9 mouse cellular contexts compared by ENCODE assay signal in genomic region chr7:96983660-96984347, GRCm38 (mm10). TPM values are rescaled to one million over a fixed set of nuclear protein-coding genes. Genes with fewer than 3 reads are reported as not detected.
DNase-seq lines count a peak whose midpoint lies in the region; ATAC-seq and TF ChIP-seq lines count a peak whose summit lies in the region.
"Had no signal": no experiment of that assay in that cellular context is flagged by ENCODE, and none has a peak within 500 bp of the region (broad histone marks: within the 10 kb centered on the region; RNA-seq: fewer than 3 reads in every experiment).

No protein-coding gene starts in this region.

- H3K27me3 ChIP-seq in embryonic facial prominence, embryonic 11.5 days (ENCODE audit: control insufficient read depth, insufficient read depth, low read length) = no peaks in the 10 kb centered on the region
- no peaks in the 10 kb centered on the region for H3K27me3 ChIP-seq in embryonic facial prominence, embryonic 10.5 days (replicated peaks; ENCODE audit: low read depth, poor library complexity, severe bottlenecking)
- H3K27me3 ChIP-seq in heart, postnatal 0 days (ENCODE audit: control insufficient read depth, insufficient read depth, low read length) = no peaks in the 10 kb centered on the region
- H3K27me3 ChIP-seq in lung, embryonic 16.5 days (ENCODE audit: control insufficient read depth, insufficient read depth, low read depth, low read length) = no peaks in the 10 kb centered on the region

- no peak overlapping the region for H3K27ac ChIP-seq in embryonic facial prominence, embryonic 11.5 days (replicated peaks; ENCODE audit: low read depth, low read length)
- H3K27ac ChIP-seq in embryonic facial prominence, embryonic 10.5 days (replicated peaks) = no peak overlapping the region
- no peak overlapping the region; the same call in 1 of the 2 replicates for H3K27ac ChIP-seq in ES-E14 (ENCODE audit: insufficient read depth, low read depth, low read length, poor library complexity, severe bottlenecking)
- H3K27ac ChIP-seq in heart, postnatal 0 days (ENCODE audit: low read depth) = peak overlapping the region; percentile 68
- peak overlapping the region; percentile 68 for H3K27ac ChIP-seq in lung, embryonic 16.5 days (ENCODE audit: low read length)

- in situ Hi-C loops in ES-E14 (cut with MboI; ENCODE audit: low sequenced_read_pairs in 2 of 2, unreplicated experiment in 2 of 2) = no loop called here

- H3K4me2 ChIP-seq in embryonic facial prominence, embryonic 11.5 days (ENCODE audit: low read depth, low read length) = no peak overlapping the region
- H3K4me2 ChIP-seq in heart, postnatal 0 days (ENCODE audit: low read depth, low read length) = no peak overlapping the region
- no peak overlapping the region for H3K4me2 ChIP-seq in lung, embryonic 16.5 days (ENCODE audit: low read depth, low read length)

- 0 out of 2 replicates have a peak, but pooled peaks have one; percentile 57 for ATAC-seq in embryonic facial prominence, embryonic 11.5 days (replicated peaks; ENCODE audit: insufficient number of reproducible peaks, low FRiP score, low TSS enrichment, low read depth)
- ATAC-seq in heart, postnatal 0 days (ENCODE audit: insufficient read depth, low read depth) = peak; percentile 36
- ATAC-seq in lung, embryonic 16.5 days (ENCODE audit: low read depth) = peak; percentile 75

- H3K4me1 ChIP-seq in embryonic facial prominence, embryonic 11.5 days (ENCODE audit: control insufficient read depth, insufficient read depth, low read length) = no peaks in the 10 kb centered on the region
- H3K4me1 ChIP-seq in embryonic facial prominence, embryonic 10.5 days = peaks cover 32% of the 10 kb centered on the region
- peaks cover 3 to 14% of the 10 kb centered on the region in 2 experiments for H3K4me1 ChIP-seq in ES-E14 (ENCODE audit: control insufficient read depth in 2 of 2, insufficient read depth in 2 of 2, low read length in 2 of 2, poor library complexity in 1 of 2)
- H3K4me1 ChIP-seq in heart, postnatal 0 days (ENCODE audit: control insufficient read depth, insufficient read depth) = peaks cover 16% of the 10 kb centered on the region
- H3K4me1 ChIP-seq in lung, embryonic 16.5 days (replicated peaks; ENCODE audit: control insufficient read depth, insufficient read depth, low read length) = peaks cover 10% of the 10 kb centered on the region

- 49% methylated on average over 7 of the region's 7 CpGs for WGBS in embryonic facial prominence, embryonic 11.5 days
- WGBS in embryonic facial prominence, embryonic 10.5 days = 50% methylated on average over 7 of the region's 7 CpGs
- WGBS in heart, postnatal 0 days = 34% methylated on average over 7 of the region's 7 CpGs
- WGBS in lung, embryonic 16.5 days = 28% methylated on average over 7 of the region's 7 CpGs

- TF ChIP-seq CTCF in heart, postnatal 0 days (IDR thresholded peaks at IDR 0.05; ENCODE audit: low read depth) = no peak

- no peak for DNase-seq in embryonic facial prominence, embryonic 11.5 days (ENCODE audit: low spot score)
- DNase-seq in embryonic facial prominence, embryonic 10.5 days (ENCODE audit: low spot score) = no peak
- DNase-seq in ES-E14 (ENCODE audit: low read depth, low spot score) = peak; percentile 27
- DNase-seq in heart, postnatal 0 days (ENCODE audit: low spot score) = peak; percentile 55
- peak; percentile 45 for DNase-seq in yolk sac, embryonic 10.5 days (ENCODE audit: low spot score)
- DNase-seq in cerebellum, adult 8-10 months = no peak
- DNase-seq in urinary bladder, adult 18-20 months (ENCODE audit: low spot score in 2 of 2) = no peak

- H3K4me3 ChIP-seq in embryonic facial prominence, embryonic 11.5 days (ENCODE audit: low read depth, low read length) = no peak overlapping the region
- H3K4me3 ChIP-seq in embryonic facial prominence, embryonic 10.5 days = no peak overlapping the region
- H3K4me3 ChIP-seq in ES-E14 (ENCODE audit: insufficient read depth in 1 of 2, low read depth in 1 of 2, low read length in 2 of 2, poor library complexity in 1 of 2, severe bottlenecking in 1 of 2) = no peak overlapping the region
- no peak overlapping the region for H3K4me3 ChIP-seq in heart, postnatal 0 days (ENCODE audit: low read depth, low read length)
- no peak overlapping the region for H3K4me3 ChIP-seq in lung, embryonic 16.5 days (ENCODE audit: low read length)
- H3K4me3 ChIP-seq: erythroblast, embryonic 14.5 days had no signal

- H3K9ac ChIP-seq in embryonic facial prominence, embryonic 11.5 days (replicated peaks; ENCODE audit: low read length) = no peak overlapping the region
- no peak overlapping the region for H3K9ac ChIP-seq in ES-E14 (ENCODE audit: insufficient read depth, low read depth, low read length, poor library complexity, severe bottlenecking)
- H3K9ac ChIP-seq in heart, postnatal 0 days (replicated peaks; ENCODE audit: low read depth, low read length) = no peak overlapping the region
- no peak overlapping the region for H3K9ac ChIP-seq in lung, embryonic 16.5 days (ENCODE audit: low read length)

- TF ChIP-seq EP300 in heart, postnatal 0 days (IDR thresholded peaks at IDR 0.05; ENCODE audit: low read depth) = no peak

- H3K9me3 ChIP-seq in embryonic facial prominence, embryonic 11.5 days (replicated peaks; ENCODE audit: control insufficient read depth, low read length) = no peaks in the 10 kb centered on the region
- no peaks in the 10 kb centered on the region for H3K9me3 ChIP-seq in embryonic facial prominence, embryonic 10.5 days
- no peaks in the 10 kb centered on the region for H3K9me3 ChIP-seq in ES-E14 (ENCODE audit: control insufficient read depth, insufficient read depth, low read depth, low read length)
- no peaks in the 10 kb centered on the region for H3K9me3 ChIP-seq in heart, postnatal 0 days (replicated peaks; ENCODE audit: control insufficient read depth, low read length)
- H3K9me3 ChIP-seq in lung, embryonic 16.5 days (ENCODE audit: control insufficient read depth, low read length) = no peaks in the 10 kb centered on the region

- no peaks in the 10 kb centered on the region for H3K36me3 ChIP-seq in embryonic facial prominence, embryonic 11.5 days (replicated peaks; ENCODE audit: control insufficient read depth, insufficient read depth, low read depth, low read length)
- H3K36me3 ChIP-seq in embryonic facial prominence, embryonic 10.5 days (replicated peaks) = 0 out of 2 replicates have a peak, but pooled peaks cover under 1% of the 10 kb centered on the region
- 0 out of 2 replicates have a peak, but pooled peaks cover 2% of the 10 kb centered on the region for H3K36me3 ChIP-seq in ES-E14 (ENCODE audit: control insufficient read depth, insufficient read depth, low read length, poor library complexity, severe bottlenecking)
- H3K36me3 ChIP-seq in heart, postnatal 0 days (replicated peaks; ENCODE audit: control insufficient read depth, insufficient read depth, low read length) = no peaks in the 10 kb centered on the region
- H3K36me3 ChIP-seq in lung, embryonic 16.5 days (ENCODE audit: control insufficient read depth, insufficient read depth, low read length) = no peaks in the 10 kb centered on the region

TF ChIP-seq in ES-E14, 5 proteins besides CTCF, POLR2A, EP300 and RAD21:
- no peak for TF ChIP-seq ZNF384 (IDR thresholded peaks at IDR 0.05; ENCODE audit: low read depth, low read length)
- TF ChIP-seq HCFC1 (IDR thresholded peaks at IDR 0.05; ENCODE audit: borderline replicate concordance, insufficient read depth, low read length) = no peak
- no peak for TF ChIP-seq MAFK (IDR thresholded peaks at IDR 0.05; ENCODE audit: insufficient read depth, low read depth, low read length)
- no peak for TF ChIP-seq ZC3H11A (IDR thresholded peaks at IDR 0.05; ENCODE audit: borderline replicate concordance, low read depth, low read length)
- TF ChIP-seq CHD2 (IDR thresholded peaks at IDR 0.05; ENCODE audit: low read depth, low read length) = no peak

RNA-seq across cellular contexts. Expression of gene Nars2, which starts 32.5 kb away (rescaled TPM):
- polyA plus RNA-seq in embryonic facial prominence, embryonic 11.5 days (2014; fragmentation: Nextera tagmentation; extraction: Ambion mirVana) = 23.0 and 25.3 TPM in 2 replicates
- polyA plus RNA-seq in embryonic facial prominence, embryonic 10.5 days (2016; fragmentation: Nextera tagmentation; extraction: Ambion mirVana) = 26.3 and 26.5 TPM in 2 replicates
- total RNA-seq in ES-E14 (2012; rRNA removed) = 9.0 and 11.5 TPM in 2 replicates
- 11.8 and 19.1 TPM in 2 replicates for total RNA-seq in heart, postnatal 0 days (2014; rRNA removed; ENCODE audit: low replicate concordance)
- polyA plus RNA-seq in heart, postnatal 0 days (2015; fragmentation: Nextera tagmentation; extraction: Ambion mirVana) = 17.0 and 17.8 TPM in 2 replicates
- polyA plus RNA-seq in lung, embryonic 16.5 days (2015; fragmentation: Nextera tagmentation; extraction: Ambion mirVana) = 16.0 and 18.0 TPM in 2 replicates

Comparison
In these comparisons a context has a peak if more than half of its experiments do, and no peak if none do; other contexts are left out.
1. DNase-seq: peak in ES-E14 (single experiment), heart, postnatal 0 days (single experiment) and yolk sac, embryonic 10.5 days (single experiment); none in embryonic facial prominence, embryonic 11.5 days (single experiment), embryonic facial prominence, embryonic 10.5 days (single experiment), cerebellum, adult 8-10 months (single experiment) and urinary bladder, adult 18-20 months (0 of 2).
2. H3K27ac ChIP-seq: peak in heart, postnatal 0 days (single experiment) and lung, embryonic 16.5 days (single experiment); none in embryonic facial prominence, embryonic 11.5 days (single experiment), embryonic facial prominence, embryonic 10.5 days (single experiment) and ES-E14 (single experiment).
3. Peak in every context shown above with its lines, with median percentiles within 50 percentile points of each other: ATAC-seq.